Mouse (Mus musculus) lung, adult 2 months (tissue): ENCODE measurements around the gene Abcb4.
"Not testable (repeated sequence)": the region's sequence is repeated elsewhere in the genome, so short reads cannot be mapped to it uniquely, and the experiment has no call there.

ENCODE experiments used
- CTCF ChIP-seq: fragments of 200-500 bp; IDR thresholded peaks from 2 replicates; pipeline ENCODE4 v1.5.1; 2011; ENCODE audit warnings: mild to moderate bottlenecking, low read length, control low read depth; ENCODE audit not compliant: insufficient read depth
- POLR2A ChIP-seq: fragments of 200-500 bp; IDR thresholded peaks from 2 replicates; pipeline ENCODE4 v1.6.1; 2011; ENCODE audit warnings: low read depth, mild to moderate bottlenecking, control low read depth, low read length, borderline replicate concordance; ENCODE audit errors: extremely low read depth

GRCm38 (mm10) chr5:8865630-8866029 lies 27.9 kb upstream of the Abcb4 start:
- TF ChIP-seq CTCF, POLR2A: not testable (repeated sequence)
